Mouse (Mus musculus) cerebellum, adult 9-11 months (tissue): ENCODE data around the gene Rbm34.
A peak's percentile ranks its signal among the peaks of the same experiment; 100 is the strongest.

ENCODE experiments used
- DNase-seq: peaks from one replicate; pipeline ENCODE4 v3.0.0; 2022

The Rbm34 gene

DNA sequence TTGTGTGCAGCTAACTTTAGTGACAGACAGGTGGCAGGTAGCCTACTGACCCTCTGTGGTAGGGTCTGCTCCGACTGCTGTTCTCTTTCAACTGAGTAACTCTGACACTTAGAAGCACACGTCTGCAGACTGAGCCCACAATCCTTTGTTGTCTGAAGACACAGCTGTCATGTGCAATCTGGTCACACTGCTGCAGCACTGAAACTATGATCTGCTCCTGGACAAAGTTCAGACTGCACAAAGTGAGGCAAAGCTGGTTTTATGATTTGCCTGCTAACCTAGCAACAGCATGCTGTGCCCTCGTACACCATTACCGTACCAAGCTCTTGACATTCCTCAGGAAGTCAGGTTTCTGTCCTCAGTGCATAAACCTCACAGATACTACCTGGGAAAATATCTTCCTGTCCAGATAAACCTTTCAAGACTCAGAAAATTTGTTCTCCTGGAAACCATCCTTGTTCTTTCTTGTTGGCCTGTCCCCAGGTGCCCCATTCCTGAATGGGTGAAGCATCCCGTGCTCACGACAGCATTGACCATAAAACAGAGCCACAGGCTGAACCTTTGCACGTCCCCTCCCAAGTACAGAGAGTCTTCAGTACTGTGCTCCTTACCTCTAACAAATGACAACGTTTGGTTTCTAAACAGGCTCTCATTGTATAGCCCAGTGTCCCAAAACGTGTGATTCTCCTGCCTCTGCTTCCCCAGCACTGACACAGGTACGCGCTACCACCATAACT is 18.8 kb downstream of the Rbm34 start:
- no peak for DNase-seq

DNA sequence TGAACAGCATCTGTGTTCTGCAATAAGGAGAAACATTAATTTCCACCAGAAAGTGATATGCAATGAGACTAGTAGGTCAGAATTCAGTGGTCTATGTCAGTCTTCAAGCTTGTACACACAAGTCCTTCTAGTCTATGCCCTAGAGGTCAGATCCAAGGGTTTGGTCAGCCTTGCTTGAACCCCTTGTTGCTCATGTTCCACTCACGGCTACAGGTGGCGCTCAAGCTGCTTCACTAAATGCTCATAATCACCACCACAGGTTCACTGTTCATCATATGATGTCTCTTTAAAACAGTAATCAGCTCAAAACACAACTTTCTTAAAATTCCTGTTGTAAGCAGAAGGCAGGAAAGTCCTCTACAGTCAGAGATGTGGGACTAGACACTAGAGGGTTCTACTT is 21.3 kb downstream of the Rbm34 start:
- DNase-seq: no peak

DNA sequence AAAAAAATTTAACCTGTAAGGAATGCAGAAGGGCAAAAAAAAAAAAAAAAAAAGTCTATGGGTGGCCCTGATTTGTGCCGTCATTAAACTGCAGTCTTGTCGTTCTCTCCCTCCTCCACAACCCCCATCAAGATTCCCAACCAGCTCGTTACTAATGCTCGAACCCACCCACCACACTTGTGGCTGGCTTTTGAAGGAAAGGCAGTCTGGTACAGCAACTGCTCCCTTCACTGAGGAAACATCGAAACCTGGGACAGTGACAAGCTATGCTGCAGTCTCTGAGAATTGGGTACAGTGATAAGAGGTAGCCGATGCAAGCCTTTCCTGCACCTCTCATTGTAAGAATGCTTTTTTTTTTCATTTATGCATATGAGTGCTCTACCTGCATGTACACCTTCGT is 24.4 kb downstream of the Rbm34 start:
- peak; percentile 40 for DNase-seq

DNA sequence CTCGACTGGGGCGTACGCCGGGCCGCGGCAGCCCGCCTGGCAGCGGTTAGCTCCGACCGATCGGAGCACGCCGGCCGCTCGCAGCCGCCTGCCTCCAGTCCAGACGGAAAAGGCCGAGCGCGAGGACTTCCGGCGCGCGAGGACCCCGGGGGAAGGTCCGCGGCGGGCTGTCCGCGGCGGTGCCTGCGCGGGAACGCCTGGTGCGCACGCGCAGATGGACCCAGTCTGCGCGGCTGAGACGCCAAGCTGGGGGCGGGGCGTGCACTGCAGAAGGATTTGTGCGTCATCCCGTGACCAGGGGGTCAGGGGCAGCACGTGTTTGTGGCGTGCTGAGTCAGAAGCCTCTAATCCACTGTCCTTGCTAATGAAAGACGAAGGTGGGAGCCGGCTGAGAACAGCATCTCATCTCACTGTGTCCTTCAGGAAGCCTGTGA is 25.1 kb downstream of the Rbm34 start, which contains the start of gene Tomm20:
TSS of gene Tomm20 (minus strand) at position 115 of the 434 bp plus-strand sequence.
- DNase-seq: peak; percentile 97

DNA sequence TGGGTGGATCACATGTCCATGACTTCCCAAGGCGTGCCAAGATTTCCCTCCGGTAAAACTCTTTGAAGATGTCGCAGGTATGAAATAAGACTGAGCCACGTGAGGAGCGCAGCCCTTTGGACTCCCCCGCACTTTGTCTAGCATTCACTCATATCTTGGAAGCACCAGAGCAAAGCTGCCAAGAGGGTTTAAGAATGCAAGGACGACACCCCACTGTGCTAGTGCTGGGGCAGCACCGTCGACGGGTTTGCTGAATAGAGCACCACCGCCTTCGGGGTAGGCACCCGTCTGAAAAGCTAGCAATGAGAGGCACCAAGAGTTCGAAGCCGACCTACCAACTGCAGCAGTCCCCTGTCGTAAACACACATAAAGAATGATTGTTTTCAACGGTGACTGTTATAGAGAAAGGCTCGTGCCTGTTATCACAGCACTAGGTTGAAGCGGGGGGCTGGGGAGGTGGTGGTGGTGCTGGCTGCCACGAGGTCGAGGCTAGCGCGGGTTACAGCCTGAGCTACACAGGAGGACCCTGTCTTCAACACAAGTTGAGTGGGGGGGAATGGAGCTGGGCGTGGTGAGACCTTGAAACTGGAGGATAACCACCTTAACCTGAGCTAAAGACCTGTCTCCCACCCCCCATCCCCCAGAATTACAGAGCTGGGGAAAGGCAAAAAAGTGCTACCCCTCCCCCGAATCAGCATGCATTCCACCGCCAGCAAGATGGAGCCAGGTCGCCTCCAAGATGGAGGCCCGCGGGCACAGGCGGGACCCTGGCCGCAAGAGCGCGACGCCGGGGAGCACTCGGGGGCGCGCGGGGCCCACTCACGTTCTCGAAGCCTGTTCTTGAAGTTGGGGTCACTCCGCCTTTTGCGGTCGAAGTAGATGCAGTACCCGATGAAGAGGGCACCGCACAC is 25.8 kb downstream of the Rbm34 start:
- peak; percentile 59 for DNase-seq

DNA sequence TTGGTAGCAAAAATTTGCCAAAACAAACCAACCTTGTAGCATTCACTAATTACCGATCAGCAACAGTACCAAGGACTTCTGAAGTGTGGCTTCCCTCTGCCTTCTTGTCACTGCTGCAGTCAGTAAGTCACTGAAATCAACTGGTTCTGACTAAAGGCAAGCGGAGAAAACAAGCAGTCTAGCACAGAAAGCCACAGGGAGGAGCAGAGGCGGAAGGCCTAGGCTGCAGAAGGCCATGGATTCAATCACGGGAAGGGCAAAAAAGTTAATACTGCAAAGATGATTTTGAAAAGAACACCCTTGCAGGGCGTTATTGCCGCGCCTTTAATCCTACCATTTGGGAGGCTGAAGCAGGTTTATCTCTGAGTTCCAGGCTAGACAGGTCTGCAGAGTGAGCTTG is 27.3 kb downstream of the Rbm34 start:
- no peak for DNase-seq

DNA sequence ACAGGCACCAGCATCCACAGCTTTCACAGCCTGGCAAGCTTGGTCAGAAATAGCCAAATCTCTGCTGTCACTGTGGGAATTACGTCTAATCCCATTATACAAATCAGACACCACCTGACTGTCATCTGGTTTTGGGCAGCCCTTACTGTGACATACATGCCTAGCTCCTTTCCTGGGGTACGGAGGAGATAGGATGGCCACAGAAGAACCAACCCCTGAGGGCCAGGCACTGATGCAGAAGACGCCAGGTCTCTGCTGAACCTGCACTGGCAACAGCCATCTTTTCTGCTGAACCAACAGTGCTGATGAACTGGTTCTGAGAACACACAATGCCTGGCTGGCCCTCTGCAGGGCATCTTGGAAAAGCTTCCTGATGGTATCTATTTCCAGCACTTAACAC is 33.5 kb downstream of the Rbm34 start:
- no peak for DNase-seq

DNA sequence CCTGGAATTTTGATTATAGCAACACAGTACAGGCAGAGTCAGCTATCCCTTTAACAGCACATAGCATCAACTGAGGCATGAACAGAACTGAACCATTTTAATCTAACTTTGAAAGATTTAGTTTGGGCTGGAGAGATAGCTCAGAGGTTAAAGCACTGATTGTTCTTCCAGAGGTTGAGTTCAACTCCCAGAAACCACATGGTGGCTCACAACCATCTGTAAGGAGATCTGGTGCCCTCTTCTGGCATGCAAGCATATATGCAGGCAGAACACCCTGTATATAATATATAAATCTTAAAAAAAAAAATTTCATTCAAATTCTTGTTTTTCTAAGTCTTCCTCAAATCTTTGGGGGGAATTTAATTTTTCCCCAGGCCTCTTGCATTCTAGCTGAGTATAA is 34.9 kb downstream of the Rbm34 start:
- no peak for DNase-seq

DNA sequence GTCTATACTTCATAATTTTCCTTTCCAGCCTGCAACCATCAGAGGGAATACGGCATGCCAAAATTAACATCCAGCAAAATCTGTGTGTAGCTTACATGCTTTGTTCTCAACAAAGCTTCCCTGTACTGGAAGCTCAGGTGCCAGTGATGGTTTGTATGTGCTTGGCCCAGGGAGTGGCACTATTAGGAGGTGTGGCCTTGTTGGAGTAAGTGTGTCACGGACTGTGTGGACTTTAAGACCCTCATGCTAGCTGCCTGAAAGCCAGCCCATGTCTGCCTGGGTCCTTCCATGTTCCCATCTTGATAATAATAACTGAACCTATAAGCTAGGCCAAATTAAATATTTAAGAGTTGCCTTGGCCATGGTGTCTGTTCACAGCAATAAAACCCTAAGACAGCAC is 35.5 kb downstream of the Rbm34 start:
- DNase-seq: no peak

DNA sequence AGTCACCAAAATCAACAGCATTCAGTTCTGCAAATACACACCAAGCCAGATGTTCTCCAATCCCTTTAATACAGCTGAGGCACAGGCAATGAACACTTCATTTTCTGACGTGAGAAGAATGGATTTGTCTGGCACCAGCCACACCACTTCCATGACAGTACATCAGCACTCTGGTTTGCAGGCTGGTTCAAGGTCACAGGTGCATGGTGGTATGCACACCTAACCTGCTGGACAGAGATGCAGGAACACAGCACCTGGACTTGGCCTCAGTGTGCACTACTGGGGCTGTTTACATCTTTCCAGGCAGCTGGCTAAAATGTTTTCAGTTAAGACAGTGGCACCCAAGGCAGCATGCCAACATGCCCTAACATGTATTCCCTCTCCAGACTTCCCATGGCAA is 38.2 kb downstream of the Rbm34 start:
- DNase-seq: no peak

DNA sequence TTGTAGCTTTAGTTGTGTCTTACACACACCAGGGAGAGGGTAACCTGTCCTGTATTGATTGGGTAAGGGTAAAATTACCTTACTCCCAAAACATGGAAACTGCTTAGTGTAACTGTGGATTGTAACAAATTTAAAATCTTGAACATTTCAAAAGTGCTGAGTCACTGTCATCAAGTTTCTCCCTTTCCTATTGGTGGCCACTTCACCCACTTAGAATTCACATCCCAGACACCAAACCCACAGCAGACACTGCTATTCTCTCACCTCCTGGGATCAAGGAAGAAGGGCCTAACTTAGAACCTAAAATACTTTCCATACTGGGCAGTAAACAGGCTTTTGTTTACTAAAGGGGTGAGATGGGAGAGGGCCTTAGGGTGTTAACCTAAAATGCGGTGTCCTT is 38.6 kb downstream of the Rbm34 start:
- DNase-seq: no peak

DNA sequence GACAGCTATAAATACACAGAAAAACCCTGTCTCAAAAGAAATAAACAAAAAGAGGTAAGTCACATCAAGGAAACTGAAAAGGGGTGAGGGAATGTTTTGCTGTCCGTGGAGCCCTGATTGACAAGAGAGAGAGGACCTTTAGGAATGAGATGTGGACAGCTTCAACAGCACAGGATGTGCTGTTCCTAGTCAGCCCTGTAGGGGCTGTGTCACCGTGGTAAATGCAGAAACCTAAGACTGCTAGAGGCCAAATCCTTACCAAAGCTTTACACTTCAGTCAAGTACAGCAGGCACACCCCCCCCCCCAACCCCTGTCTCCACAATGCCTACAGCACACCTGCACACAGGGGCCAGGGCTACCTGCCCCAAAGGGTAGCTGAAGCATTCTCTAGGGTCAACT is 39.2 kb downstream of the Rbm34 start:
- DNase-seq: no peak

DNA sequence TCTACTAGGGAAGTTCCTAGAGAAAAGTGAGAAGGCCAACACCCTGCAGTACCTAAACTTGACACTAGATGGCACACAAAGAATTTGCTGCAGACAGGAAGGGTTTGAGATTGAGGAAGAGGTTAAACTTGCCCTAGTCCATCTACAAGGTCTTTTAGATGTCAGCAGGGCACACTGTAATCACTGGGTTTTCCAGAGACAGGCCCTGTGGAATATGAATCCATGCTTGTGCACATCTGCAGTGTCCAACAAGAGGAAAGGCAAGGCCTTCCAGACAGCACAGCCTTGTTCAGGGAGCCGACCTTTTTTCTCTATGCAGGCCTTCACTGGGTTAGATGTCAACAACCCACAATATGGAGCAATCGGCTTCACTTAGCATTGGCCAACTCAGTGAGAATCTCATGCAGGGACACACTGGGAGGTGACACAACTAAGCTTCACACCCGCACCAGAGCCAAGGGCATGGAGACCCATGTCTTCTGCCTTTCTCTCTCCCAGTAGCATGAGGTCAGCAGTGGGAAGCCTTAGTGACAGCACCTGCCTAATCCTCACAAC is 41.2 kb downstream of the Rbm34 start:
- peak; percentile 53 for DNase-seq

DNA sequence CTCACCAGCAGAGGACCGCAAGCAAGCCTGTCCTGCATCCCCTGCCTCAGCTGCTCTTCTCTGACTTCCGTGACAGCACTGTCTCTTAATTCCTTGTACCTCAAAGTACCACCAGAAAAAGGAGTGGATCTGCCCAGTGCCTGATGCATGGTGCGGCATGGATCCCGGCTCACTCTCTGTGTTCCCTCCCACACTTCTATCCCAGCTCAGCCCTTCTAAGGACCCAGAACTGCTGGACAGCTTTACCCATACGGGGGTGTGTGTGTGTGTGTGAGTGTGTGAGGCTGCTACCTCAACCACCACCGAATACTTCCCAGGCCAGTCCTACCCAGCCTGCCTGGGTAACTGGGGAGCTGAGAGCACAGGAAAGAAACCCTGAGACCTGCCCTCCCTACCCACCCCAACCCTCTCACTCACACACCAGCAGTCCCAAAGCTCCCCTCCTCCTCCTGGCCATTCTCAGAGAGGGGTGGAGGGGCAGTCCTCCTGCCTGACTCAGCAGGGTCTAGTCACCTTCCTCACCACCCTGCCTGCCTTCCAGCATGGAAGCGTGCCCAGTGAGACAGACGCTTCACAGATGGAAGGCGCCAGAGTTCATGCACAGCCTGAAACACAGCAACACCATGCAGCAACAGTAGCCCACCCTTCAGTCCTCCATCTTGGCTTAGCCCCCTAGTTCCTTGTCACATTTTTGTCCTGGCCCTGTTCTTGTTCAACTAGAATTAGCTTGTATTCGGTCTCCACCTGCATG is 41.9 kb downstream of the Rbm34 start:
- peak; percentile 36 for DNase-seq

DNA sequence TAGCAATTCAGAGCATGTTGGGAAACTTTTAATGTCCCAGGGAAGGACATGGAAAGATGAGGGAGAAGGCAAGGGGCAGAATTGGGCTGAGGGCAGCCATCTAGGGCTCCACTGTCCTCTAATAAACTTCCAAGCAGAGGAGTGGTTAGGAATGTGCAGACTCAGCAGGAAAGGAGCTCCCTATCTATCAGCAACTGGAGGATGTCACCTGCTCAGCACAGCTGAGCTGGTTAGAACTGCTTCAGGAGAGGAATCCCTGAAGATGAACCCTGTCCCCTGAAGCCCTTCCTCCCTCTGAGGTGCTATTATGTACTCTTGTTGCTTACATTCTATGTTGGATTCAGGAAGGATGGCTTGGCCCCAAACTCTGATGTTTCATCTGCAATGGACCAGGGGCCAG is 42.8 kb downstream of the Rbm34 start:
- no peak for DNase-seq

DNA sequence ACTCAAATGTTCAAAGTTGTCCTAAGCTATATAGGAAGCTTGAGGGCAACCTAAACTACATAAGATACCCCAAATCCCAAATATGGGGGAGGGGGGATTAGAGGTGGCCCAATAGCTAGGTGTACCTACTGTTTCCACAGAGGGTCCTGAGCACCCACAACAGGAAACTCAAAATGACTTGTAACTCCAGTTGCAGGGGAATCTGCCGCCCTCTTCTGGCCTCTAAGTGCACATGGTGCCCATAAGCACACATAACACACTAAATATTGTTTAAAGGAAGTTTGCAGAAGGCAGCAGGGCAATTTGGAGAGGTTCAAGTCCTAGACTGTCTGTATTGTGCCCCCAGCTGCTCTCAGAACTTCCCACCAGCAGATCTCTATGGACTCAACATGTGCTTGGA is 43.8 kb downstream of the Rbm34 start:
- no peak for DNase-seq

DNA sequence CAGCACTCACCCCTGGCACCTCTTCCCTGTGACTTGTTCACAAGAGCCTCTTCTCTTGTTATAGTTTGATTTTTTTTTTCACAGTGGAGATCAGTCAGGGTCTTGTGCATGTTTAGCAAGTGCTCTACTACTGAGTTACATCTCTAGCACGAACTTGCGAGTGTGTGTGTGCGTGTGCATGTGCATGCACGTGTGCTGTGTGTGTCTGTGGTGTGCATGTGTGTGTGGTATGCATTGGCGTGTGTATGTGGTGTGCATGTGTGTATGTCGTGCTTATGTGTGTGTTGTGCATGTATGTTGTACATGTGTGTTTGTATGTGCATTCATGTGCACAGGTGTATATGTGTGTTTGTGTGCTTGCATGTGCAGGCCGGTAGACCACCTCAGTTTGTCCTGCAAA is 47.9 kb downstream of the Rbm34 start:
- no peak for DNase-seq

DNA sequence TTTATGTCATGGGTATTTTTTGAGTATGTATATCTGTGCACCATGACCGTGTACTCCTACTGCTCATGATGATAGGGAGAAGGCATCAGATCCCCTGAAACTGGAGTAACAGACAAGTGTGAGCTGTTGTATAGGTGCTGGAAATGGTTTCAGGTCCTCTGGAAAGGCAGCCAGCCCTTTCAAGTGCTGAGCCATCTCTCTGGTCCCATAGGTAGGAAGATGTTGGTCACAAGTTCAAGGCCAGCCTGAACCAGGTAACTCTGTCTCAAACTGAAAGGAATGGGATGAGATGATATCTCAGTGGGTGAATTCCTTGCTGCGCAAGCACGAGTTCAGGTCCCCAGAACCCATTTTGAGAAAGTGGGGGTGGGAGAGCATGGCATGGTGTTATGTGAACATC is 49.4 kb downstream of the Rbm34 start:
- no peak for DNase-seq

DNA sequence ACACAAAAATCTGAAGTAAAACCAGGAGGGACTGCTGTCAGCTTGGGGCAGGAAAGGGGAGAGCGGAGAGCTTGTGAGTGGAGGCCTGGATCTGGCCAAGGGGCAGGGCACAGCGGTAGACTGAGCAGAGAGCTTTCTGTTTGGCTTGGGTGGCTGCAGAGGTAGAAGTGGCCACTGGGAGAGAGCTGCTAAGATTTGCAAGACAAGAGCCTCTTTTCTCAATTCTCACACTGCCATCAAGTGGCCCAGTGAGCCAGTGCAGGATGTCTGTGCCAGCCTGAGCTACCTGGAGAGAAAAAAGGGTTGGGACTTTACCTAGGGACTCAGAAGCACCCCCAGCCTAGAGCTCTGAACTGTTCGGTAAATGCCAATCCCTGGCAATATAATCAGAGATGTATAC is 50.0 kb downstream of the Rbm34 start:
- DNase-seq: peak; percentile 78

DNA sequence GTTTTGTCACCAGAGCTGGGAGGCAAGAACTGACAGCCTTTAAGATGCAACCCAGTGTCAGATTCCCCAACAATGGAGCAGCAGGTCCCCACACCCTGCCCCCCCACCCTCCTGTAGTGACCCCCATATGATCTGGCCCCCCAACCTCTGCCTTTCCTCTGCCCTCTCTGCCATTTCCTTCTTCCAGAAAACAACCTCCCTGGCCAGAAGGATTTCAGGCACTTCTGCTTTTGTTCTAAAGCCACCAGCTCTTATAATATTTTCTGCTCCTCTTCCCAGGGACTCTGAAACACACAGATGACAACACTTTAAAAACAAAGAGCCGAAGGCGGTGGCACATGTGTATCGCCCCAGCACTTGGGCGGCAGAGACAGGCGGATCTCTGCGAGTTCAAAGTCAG is 50.5 kb downstream of the Rbm34 start:
- no peak for DNase-seq

DNA sequence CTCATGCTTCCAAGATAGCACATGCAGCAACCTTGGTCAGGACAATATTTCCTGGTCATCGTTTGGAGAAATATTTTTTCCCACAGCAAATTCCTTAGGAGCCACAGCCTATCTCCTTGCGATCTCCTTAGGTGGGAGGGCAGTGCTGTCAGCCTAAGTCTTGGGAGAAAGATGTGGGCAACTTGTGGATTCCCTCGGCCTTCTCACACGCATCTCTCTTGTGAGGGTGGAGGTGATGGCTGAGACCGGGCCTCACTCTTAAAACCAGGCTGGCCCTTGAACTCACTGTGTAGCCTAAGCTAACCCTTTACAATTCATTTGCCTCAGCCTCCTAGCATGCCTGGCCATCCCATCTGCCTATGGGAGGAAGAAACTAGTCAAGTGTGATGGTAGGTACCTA is 51.2 kb downstream of the Rbm34 start:
- DNase-seq: no peak

DNA sequence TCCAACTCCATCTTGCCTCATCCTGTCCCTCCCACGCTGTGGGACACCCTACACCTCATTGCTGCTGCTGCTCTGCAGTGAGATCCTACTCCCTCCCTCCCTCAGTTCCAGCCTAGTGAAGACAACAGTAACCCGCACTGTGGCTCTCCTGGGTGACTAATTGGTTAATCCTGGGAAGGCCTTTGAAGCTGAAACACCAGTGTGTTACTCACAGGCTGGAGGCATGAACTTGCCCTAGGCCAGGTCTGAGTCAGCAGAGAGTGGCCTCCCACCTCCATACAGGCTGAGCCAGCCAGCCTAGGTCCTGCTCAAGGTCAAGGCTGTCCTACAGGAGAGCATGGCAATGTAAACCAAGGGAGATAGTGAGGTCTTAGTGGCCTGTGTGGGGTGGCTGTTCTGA is 51.6 kb downstream of the Rbm34 start:
- no peak for DNase-seq

DNA sequence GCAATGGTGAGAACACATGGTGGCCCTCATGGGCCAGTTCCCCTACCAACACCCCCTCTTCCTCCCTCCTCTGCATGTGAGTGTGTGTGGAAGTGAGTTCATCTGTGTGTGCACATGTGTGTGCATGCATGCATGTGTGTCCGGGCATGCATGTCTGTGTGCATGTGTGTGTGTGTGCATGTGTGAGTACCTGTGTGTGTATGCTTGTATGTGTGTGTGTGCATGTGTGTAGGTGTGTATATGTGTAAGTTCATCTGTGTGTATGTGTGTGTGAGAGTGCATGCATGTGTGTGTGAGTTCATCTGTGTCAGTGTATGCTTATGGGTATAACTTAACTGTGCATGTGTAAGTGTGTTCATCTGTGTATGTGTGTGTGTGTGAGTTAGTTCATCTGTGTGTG is 52.5 kb downstream of the Rbm34 start:
- DNase-seq: no peak
